27 mouse cellular contexts compared by ENCODE assay signal in genomic region chr5:123035089-123035488, GRCm38 (mm10). TPM values are rescaled to one million over a fixed set of nuclear protein-coding genes. Genes with fewer than 3 reads are reported as not detected.
DNase-seq lines count a peak whose midpoint lies in the region; ATAC-seq and TF ChIP-seq lines count a peak whose summit lies in the region.
"Had no signal": no experiment of that assay in that cellular context is flagged by ENCODE, and none has a peak within 500 bp of the region (broad histone marks: within the 10 kb centered on the region; RNA-seq: fewer than 3 reads in every experiment).

No protein-coding gene starts in this region.

- no peak for ATAC-seq in kidney, embryonic 16.5 days (ENCODE audit: low FRiP score, low TSS enrichment)
- peak; percentile 60 for ATAC-seq in intestine, postnatal 0 days
- ATAC-seq in liver, postnatal 0 days, result peak; percentile 56
- ATAC-seq: forebrain, embryonic 16.5 days; inflammation-experienced regulatory T-cells, adult 6 months; midbrain, embryonic 13.5 days had no signal

- H3K4me1 ChIP-seq in kidney, embryonic 16.5 days (ENCODE audit: insufficient read depth, low read length), result peaks cover 16% of the 10 kb centered on the region; the same call in 1 of the 2 replicates
- peaks cover 11 to 33% of the 10 kb centered on the region in 2 experiments for H3K4me1 ChIP-seq in ES-E14 (ENCODE audit: control insufficient read depth in 2 of 2, insufficient read depth in 2 of 2, low read length in 2 of 2, poor library complexity in 1 of 2)
- peaks cover 6% of the 10 kb centered on the region; the same call in 1 of the 2 replicates for H3K4me1 ChIP-seq in intestine, postnatal 0 days (replicated peaks; ENCODE audit: control insufficient read depth, insufficient read depth, low read length)
- peaks cover 31% of the 10 kb centered on the region for H3K4me1 ChIP-seq in liver, postnatal 0 days (ENCODE audit: insufficient read depth)
- H3K4me1 ChIP-seq in lung, adult 2 months (ENCODE audit: control insufficient read depth, insufficient read depth, low read length), result peaks cover 2% of the 10 kb centered on the region; the same call in 1 of the 2 replicates

- peaks cover 18% of the 10 kb centered on the region for H3K36me3 ChIP-seq in kidney, embryonic 16.5 days (ENCODE audit: insufficient read depth, low read length)
- H3K36me3 ChIP-seq in ES-E14 (ENCODE audit: control insufficient read depth, insufficient read depth, low read length, poor library complexity, severe bottlenecking), result no peaks in the 10 kb centered on the region
- peaks cover 12% of the 10 kb centered on the region; the same call in 1 of the 2 replicates for H3K36me3 ChIP-seq in intestine, postnatal 0 days (ENCODE audit: control insufficient read depth, insufficient read depth)
- peaks cover 10% of the 10 kb centered on the region; the same call in 1 of the 2 replicates for H3K36me3 ChIP-seq in liver, postnatal 0 days (replicated peaks; ENCODE audit: insufficient read depth, low read length)

- 0 out of 2 replicates have a peak overlapping the region, but pooled peaks have one; percentile 38 for H3K27ac ChIP-seq in kidney, embryonic 16.5 days (ENCODE audit: low read length)
- peak overlapping the region; percentile 25; the same call in 1 of the 2 replicates for H3K27ac ChIP-seq in ES-E14 (ENCODE audit: insufficient read depth, low read depth, low read length, poor library complexity, severe bottlenecking)
- H3K27ac ChIP-seq in intestine, postnatal 0 days (ENCODE audit: low read depth, low read length), result peak overlapping the region; percentile 61; the same call in 1 of the 2 replicates
- peak overlapping the region; percentile 57; the same call in 1 of the 2 replicates for H3K27ac ChIP-seq in liver, postnatal 0 days (ENCODE audit: low read depth)
- H3K27ac ChIP-seq: forebrain, embryonic 10.5 days; heart, adult 2 months; heart, embryonic 15.5 days; hindbrain, embryonic 14.5 days; midbrain, embryonic 13.5 days had no signal

- H3K9me3 ChIP-seq in kidney, embryonic 16.5 days (ENCODE audit: low read length), result 0 out of 2 replicates have a peak, but pooled peaks cover 5% of the 10 kb centered on the region
- no peaks in the 10 kb centered on the region for H3K9me3 ChIP-seq in ES-E14 (ENCODE audit: control insufficient read depth, insufficient read depth, low read depth, low read length)
- peaks cover 4% of the 10 kb centered on the region; the same call in 1 of the 2 replicates for H3K9me3 ChIP-seq in intestine, postnatal 0 days (ENCODE audit: control insufficient read depth)
- H3K9me3 ChIP-seq in liver, postnatal 0 days (ENCODE audit: low read length), result no peaks in the 10 kb centered on the region
- H3K9me3 ChIP-seq: heart, embryonic 15.5 days; midbrain, embryonic 13.5 days had no signal

- in situ Hi-C loops in ES-E14 (cut with MboI; ENCODE audit: low sequenced_read_pairs in 2 of 2, unreplicated experiment in 2 of 2), result no loop called here

- DNase-seq in kidney, postnatal 14 days, result no peak
- DNase-seq in ES-E14 (ENCODE audit: low read depth, low spot score), result no peak
- no peak for DNase-seq in liver, postnatal 0 days
- DNase-seq in gastrocnemius, postnatal 25 days, result no peak
- DNase-seq in right cerebral cortex, adult 2 months (ENCODE audit: low spot score in 2 of 2), result no peak
- DNase-seq in lung, adult 2 months, result no peak
- DNase-seq: adrenal gland, postnatal 25 days; cerebellum, adult 8-10 months; gastrocnemius, postnatal 14 days; heart, postnatal 4 days; left cerebral cortex, postnatal 4 days; right cerebral cortex, postnatal 14 days; thymus, adult 18-20 months had no signal

- no peak for TF ChIP-seq CTCF in intestine, postnatal 0 days (IDR thresholded peaks at IDR 0.05; ENCODE audit: low read depth)
- TF ChIP-seq CTCF in liver, postnatal 0 days (IDR thresholded peaks at IDR 0.05; ENCODE audit: low read depth), result no peak
- no peak for TF ChIP-seq CTCF in lung, adult 2 months (IDR thresholded peaks at IDR 0.05; ENCODE audit: insufficient read depth, low read length)

- no peak for TF ChIP-seq EP300 in liver, postnatal 0 days (IDR thresholded peaks at IDR 0.05; ENCODE audit: low read depth)

- no peaks in the 10 kb centered on the region for H3K27me3 ChIP-seq in kidney, embryonic 16.5 days (ENCODE audit: insufficient read depth, low read length)
- H3K27me3 ChIP-seq in intestine, postnatal 0 days (replicated peaks; ENCODE audit: control insufficient read depth, insufficient read depth, low read length), result no peaks in the 10 kb centered on the region
- H3K27me3 ChIP-seq in liver, postnatal 0 days (ENCODE audit: insufficient read depth, low read length), result no peaks in the 10 kb centered on the region
- H3K27me3 ChIP-seq: heart, embryonic 15.5 days; midbrain, embryonic 13.5 days had no signal

- H3K4me3 ChIP-seq in kidney, embryonic 16.5 days (ENCODE audit: low read length), result no peak overlapping the region
- H3K4me3 ChIP-seq in ES-E14 (ENCODE audit: insufficient read depth in 1 of 2, low read depth in 1 of 2, low read length in 2 of 2, poor library complexity in 1 of 2, severe bottlenecking in 1 of 2), result no peak overlapping the region
- H3K4me3 ChIP-seq in intestine, postnatal 0 days (ENCODE audit: low read depth, low read length), result no peak overlapping the region
- no peak overlapping the region for H3K4me3 ChIP-seq in liver, postnatal 0 days (ENCODE audit: low read depth, low read length)
- no peak overlapping the region for H3K4me3 ChIP-seq in lung, adult 2 months (replicated peaks; ENCODE audit: extremely low read depth, low read depth, low read length)
- H3K4me3 ChIP-seq: forebrain, embryonic 10.5 days; heart, adult 2 months; heart, embryonic 15.5 days; midbrain, embryonic 13.5 days had no signal

- no peak for TF ChIP-seq POLR2A in lung, adult 2 months (IDR thresholded peaks at IDR 0.05; ENCODE audit: borderline replicate concordance, extremely low read depth, low read depth, low read length)

- 89% methylated on average over 4 of the region's 4 CpGs for WGBS in kidney, embryonic 16.5 days
- WGBS in intestine, postnatal 0 days, result 64% methylated on average over 4 of the region's 4 CpGs
- 78% methylated on average over 4 of the region's 4 CpGs for WGBS in liver, postnatal 0 days (ENCODE audit: insufficient replicate concordance)
- 73% methylated on average over 4 of the region's 4 CpGs for WGBS in lung, adult 2 months

- no peak overlapping the region for H3K4me2 ChIP-seq in kidney, embryonic 16.5 days (replicated peaks; ENCODE audit: low read depth, low read length)
- no peak overlapping the region; the same call in 1 of the 2 replicates for H3K4me2 ChIP-seq in intestine, postnatal 0 days (replicated peaks; ENCODE audit: low read depth)
- H3K4me2 ChIP-seq in liver, postnatal 0 days (ENCODE audit: low read depth, low read length), result peak overlapping the region; percentile 55
- H3K4me2 ChIP-seq: heart, embryonic 15.5 days; hindbrain, embryonic 14.5 days; midbrain, embryonic 13.5 days had no signal

- H3K9ac ChIP-seq in kidney, embryonic 16.5 days (replicated peaks; ENCODE audit: low read length), result no peak overlapping the region
- no peak overlapping the region; the same call in 1 of the 2 replicates for H3K9ac ChIP-seq in ES-E14 (ENCODE audit: insufficient read depth, low read depth, low read length, poor library complexity, severe bottlenecking)
- H3K9ac ChIP-seq in intestine, postnatal 0 days (ENCODE audit: low read depth, low read length), result no peak overlapping the region
- peak overlapping the region; percentile 27 for H3K9ac ChIP-seq in liver, postnatal 0 days (replicated peaks)
- H3K9ac ChIP-seq: heart, embryonic 15.5 days; hindbrain, embryonic 14.5 days; midbrain, embryonic 13.5 days had no signal

TF ChIP-seq in ES-E14, 5 proteins besides CTCF, POLR2A, EP300 and RAD21:
- no peak for TF ChIP-seq MAFK (IDR thresholded peaks at IDR 0.05; ENCODE audit: insufficient read depth, low read depth, low read length)
- TF ChIP-seq CHD2 (IDR thresholded peaks at IDR 0.05; ENCODE audit: low read depth, low read length), result no peak

RNA-seq across cellular contexts. Expression of gene Morn3, which starts 11.7 kb away (rescaled TPM):
- 0.56 TPM in 1 of 2 replicates, not detected in the other for polyA plus RNA-seq in kidney, embryonic 16.5 days (2015; fragmentation: Nextera tagmentation; extraction: Ambion mirVana)
- 0.62 and 0.63 TPM in 2 replicates for total RNA-seq in ES-E14 (2012; rRNA removed)
- 0.43 TPM in 1 of 2 replicates, not detected in the other for polyA plus RNA-seq in intestine, postnatal 0 days (2015; fragmentation: Nextera tagmentation; extraction: Ambion mirVana)
- not detected in 2 replicates for polyA plus RNA-seq in liver, postnatal 0 days (2015; fragmentation: Nextera tagmentation; extraction: Ambion mirVana)
- not detected for total RNA-seq in gastrocnemius, postnatal 25 days (2021)
- 0.77 and 2.9 TPM in 2 replicates for polyA plus RNA-seq in lung, adult 2 months (2012; rRNA removed)
- total RNA-seq: adrenal gland, postnatal 25 days; gastrocnemius, postnatal 14 days; heart, adult 2 months; heart, postnatal 4 days; left cerebral cortex, adult 8-10 months; left cerebral cortex, postnatal 4 days; megakaryocyte, adult 5-6 weeks; monocyte, adult 5-6 weeks; neutrophil, adult 5-6 weeks had no signal
- polyA plus RNA-seq: forebrain, embryonic 16.5 days; heart, adult 2 months; heart, embryonic 15.5 days; spleen, adult 2 months had no signal

RNA-seq across cellular contexts. Expression of gene Orai1, which starts 20.2 kb away (rescaled TPM):
- 17.5 and 22.1 TPM in 2 replicates for polyA plus RNA-seq in kidney, embryonic 16.5 days (2015; fragmentation: Nextera tagmentation; extraction: Ambion mirVana)
- total RNA-seq in ES-E14 (2012; rRNA removed), result 20.0 and 33.4 TPM in 2 replicates
- 36.8 and 42.5 TPM in 2 replicates for polyA plus RNA-seq in intestine, postnatal 0 days (2015; fragmentation: Nextera tagmentation; extraction: Ambion mirVana)
- polyA plus RNA-seq in liver, postnatal 0 days (2015; fragmentation: Nextera tagmentation; extraction: Ambion mirVana), result 12.4 and 13.1 TPM in 2 replicates
- total RNA-seq in gastrocnemius, postnatal 25 days (2021), result 10 to 100 TPM; 31.5 to 36.3 TPM
- 113 and 137 TPM in 2 replicates for polyA plus RNA-seq in lung, adult 2 months (2012; rRNA removed)

RNA-seq across cellular contexts. Expression of gene Tmem120b, which starts 33.1 kb away (rescaled TPM):
- polyA plus RNA-seq in kidney, embryonic 16.5 days (2015; fragmentation: Nextera tagmentation; extraction: Ambion mirVana), result 16.8 and 20.0 TPM in 2 replicates
- total RNA-seq in ES-E14 (2012; rRNA removed), result 21.9 and 29.4 TPM in 2 replicates
- 3.2 and 4.2 TPM in 2 replicates for polyA plus RNA-seq in intestine, postnatal 0 days (2015; fragmentation: Nextera tagmentation; extraction: Ambion mirVana)
- polyA plus RNA-seq in liver, postnatal 0 days (2015; fragmentation: Nextera tagmentation; extraction: Ambion mirVana), result 12.0 and 12.8 TPM in 2 replicates
- 10 to 100 TPM; 14.1 to 15.3 TPM for total RNA-seq in gastrocnemius, postnatal 25 days (2021)
- 10.4 and 12.1 TPM in 2 replicates for polyA plus RNA-seq in lung, adult 2 months (2012; rRNA removed)

RNA-seq across cellular contexts. Expression of gene Kdm2b, which starts 45.5 kb away (rescaled TPM):
- 92.2 and 95.6 TPM in 2 replicates for polyA plus RNA-seq in kidney, embryonic 16.5 days (2015; fragmentation: Nextera tagmentation; extraction: Ambion mirVana)
- 66.1 and 68.6 TPM in 2 replicates for total RNA-seq in ES-E14 (2012; rRNA removed)
- polyA plus RNA-seq in intestine, postnatal 0 days (2015; fragmentation: Nextera tagmentation; extraction: Ambion mirVana), result 7.6 and 8.6 TPM in 2 replicates
- polyA plus RNA-seq in liver, postnatal 0 days (2015; fragmentation: Nextera tagmentation; extraction: Ambion mirVana), result 7.6 and 8.3 TPM in 2 replicates
- total RNA-seq in gastrocnemius, postnatal 25 days (2021), result 10 to 100 TPM; 12.8 to 14.3 TPM
- polyA plus RNA-seq in lung, adult 2 months (2012; rRNA removed), result 16.6 and 20.1 TPM in 2 replicates
